Mouse (Mus musculus) ES-E14 (cell line): ENCODE data around the gene Micall1. TPM values are rescaled to one million over a fixed set of nuclear protein-coding genes. Genes with fewer than 3 reads are reported as not detected.

Source experiments
- DNase-seq: peaks from one replicate; pipeline ENCODE4 v3.0.0-alpha.2; 2013; ENCODE audit warnings: low read depth, low spot score
- H3K27ac ChIP-seq: 2 replicates; pipeline ENCODE4 v1.5.1; 2012; ENCODE audit warnings: low read depth, mild to moderate bottlenecking, low read length, moderate library complexity, mixed read lengths; ENCODE audit not compliant: poor library complexity, insufficient read depth, severe bottlenecking
- H3K36me3 ChIP-seq: 2 replicates; pipeline ENCODE4 v1.6.1; 2012; ENCODE audit warnings: mild to moderate bottlenecking, low read length, moderate library complexity, mixed read lengths; ENCODE audit not compliant: control insufficient read depth, poor library complexity, insufficient read depth, severe bottlenecking
- H3K4me1 ChIP-seq, 2 experiments: fragments of 150-350 bp in 1 of 2; sonication (generic) in 1 of 2; 2 replicates each; pipeline ENCODE4 v1.6.1; 2012; ENCODE audit warnings: low read length in 2 of 2, mild to moderate bottlenecking in 1 of 2, mixed read lengths in 1 of 2; ENCODE audit not compliant: control insufficient read depth in 2 of 2, insufficient read depth in 2 of 2, poor library complexity in 1 of 2
- H3K4me3 ChIP-seq, 2 experiments: fragments of 150-350 bp in 1 of 2; sonication (generic) in 1 of 2; 2 replicates each; pipeline ENCODE4 v1.5.1; 2012; ENCODE audit warnings: low read length in 2 of 2, low read depth in 1 of 2, mild to moderate bottlenecking in 1 of 2, mixed read lengths in 1 of 2; ENCODE audit not compliant: insufficient read depth in 1 of 2, poor library complexity in 1 of 2, severe bottlenecking in 1 of 2
- H3K9ac ChIP-seq: 2 replicates; pipeline ENCODE4 v1.6.1; 2012; ENCODE audit warnings: low read depth, mild to moderate bottlenecking, low read length, mixed read lengths; ENCODE audit not compliant: poor library complexity, insufficient read depth, severe bottlenecking
- H3K9me3 ChIP-seq: fragments of 150-350 bp; sonication (generic); 2 replicates; pipeline ENCODE4 v1.6.1; 2012; ENCODE audit warnings: low read depth, mild to moderate bottlenecking, low read length; ENCODE audit not compliant: control insufficient read depth, insufficient read depth
- CHD2 ChIP-seq: IDR thresholded peaks from 2 replicates; pipeline ENCODE4 v1.6.1; 2014; ENCODE audit warnings: mild to moderate bottlenecking, low read depth, low read length, inconsistent platforms
- HCFC1 ChIP-seq: IDR thresholded peaks from 2 replicates; pipeline ENCODE4 v1.6.1; 2012; ENCODE audit warnings: low read length, inconsistent platforms, borderline replicate concordance; ENCODE audit not compliant: insufficient read depth
- MAFK ChIP-seq: IDR thresholded peaks from 2 replicates; pipeline ENCODE4 v1.6.1; 2014; ENCODE audit warnings: mild to moderate bottlenecking, low read depth, low read length, inconsistent platforms; ENCODE audit not compliant: insufficient read depth
- ZC3H11A ChIP-seq: IDR thresholded peaks from 2 replicates; pipeline ENCODE4 v1.6.1; 2012; ENCODE audit warnings: low read depth, mild to moderate bottlenecking, inconsistent platforms, low read length, borderline replicate concordance
- ZNF384 ChIP-seq: IDR thresholded peaks from 2 replicates; pipeline ENCODE4 v1.6.1; 2012; ENCODE audit warnings: low read depth, low read length, inconsistent platforms
- in situ Hi-C, 2 experiments: fragments of 600-800 bp; cut with MboI; formaldehyde crosslinking; loops; one replicate each; pipeline ENCODE4 v1.15.1; 2025; ENCODE audit warnings: low sequenced_read_pairs in 2 of 2, inconsistent platforms in 1 of 2; ENCODE audit not compliant: unreplicated experiment in 2 of 2
- total RNA-seq: library from RNA; depleted of rRNA; stranded (reverse); fragments of 300-350 nt; gene quantifications from 2 replicates; pipeline ENCODE4 v1.2.3, GENCODE M21; 2012

Gene Micall1
- total RNA-seq, 1 experiment, result 7.7 TPM

- Histone ChIP-seq H3K9ac (no peak overlapping the region), H3K9me3 (no peaks in the 10 kb centered on the region), H3K4me1 (peaks cover 0 to 2% of the 10 kb centered on the region in 2 experiments; a peak in 2 of 4 replicates), H3K4me3 (no peak overlapping the region), H3K27ac (no peak overlapping the region), H3K36me3 (peaks cover 8% of the 10 kb centered on the region; the same call in 1 of the 2 replicates)
- in situ Hi-C loops, result no loop called here
- DNase-seq, result no peak
- TF ChIP-seq CHD2 (no peak), ZC3H11A (no peak), MAFK (no peak), ZNF384 (no peak), HCFC1 (no peak)
Observed at GRCm38 (mm10) chr15:79128208-79128607, 19.5 kb downstream of the Micall1 start.

GRCm38 (mm10) chr15:79129311-79129710, 20.6 kb downstream of the Micall1 start:
- peaks cover 0 to 2% of the 10 kb centered on the region in 2 experiments; a peak in 2 of 4 replicates for H3K4me1 ChIP-seq
- no peak overlapping the region for H3K27ac ChIP-seq
- in situ Hi-C loops, result no loop called here
- peaks cover 12% of the 10 kb centered on the region; the same call in 1 of the 2 replicates for H3K36me3 ChIP-seq
- no peak for TF ChIP-seq MAFK
- TF ChIP-seq ZNF384, result no peak
- TF ChIP-seq CHD2, result no peak
- TF ChIP-seq HCFC1, result no peak
- no peak for TF ChIP-seq ZC3H11A
- no peak for DNase-seq
- no peak overlapping the region for H3K9ac ChIP-seq
- no peak overlapping the region for H3K4me3 ChIP-seq
- H3K9me3 ChIP-seq, result no peaks in the 10 kb centered on the region

- no peak for DNase-seq
- TF ChIP-seq HCFC1 (no peak), CHD2 (no peak), MAFK (no peak), ZC3H11A (no peak), ZNF384 (no peak)
- no peak overlapping the region for H3K27ac ChIP-seq
Observed at GRCm38 (mm10) chr15:79130782-79131181, 22.1 kb downstream of the Micall1 start.

GRCm38 (mm10) chr15:79131442-79131841, 22.7 kb downstream of the Micall1 start:
- in situ Hi-C loops, result no loop called here
- no peak for DNase-seq
- H3K4me1 ChIP-seq, result peaks cover 0 to 2% of the 10 kb centered on the region in 2 experiments; a peak in 2 of 4 replicates
- H3K27ac ChIP-seq, result no peak overlapping the region
- TF ChIP-seq ZNF384 (no peak), MAFK (no peak)
- H3K9me3 ChIP-seq, result no peaks in the 10 kb centered on the region
- no peak overlapping the region for H3K9ac ChIP-seq
- no peak overlapping the region for H3K4me3 ChIP-seq
- peaks cover 12% of the 10 kb centered on the region; the same call in 1 of the 2 replicates for H3K36me3 ChIP-seq

More at GRCm38 (mm10) chr15:79130782-79131181, 22.1 kb downstream of the Micall1 start:
- Histone ChIP-seq H3K36me3 (peaks cover 12% of the 10 kb centered on the region; the same call in 1 of the 2 replicates), H3K9me3 (no peaks in the 10 kb centered on the region), H3K9ac (no peak overlapping the region), H3K4me3 (no peak overlapping the region), H3K4me1 (peaks cover 0 to 2% of the 10 kb centered on the region in 2 experiments; a peak in 2 of 4 replicates)
- in situ Hi-C loops, result no loop called here

GRCm38 (mm10) chr15:79133191-79133661, 24.5 kb downstream of the Micall1 start:
- H3K9ac ChIP-seq, result no peak overlapping the region
- peaks cover 6% of the 10 kb centered on the region; the same call in 1 of the 2 replicates for H3K36me3 ChIP-seq
- H3K27ac ChIP-seq, result no peak overlapping the region
- DNase-seq, result no peak
- no peak overlapping the region for H3K4me3 ChIP-seq
- H3K9me3 ChIP-seq, result no peaks in the 10 kb centered on the region
- no peaks in the 10 kb centered on the region; a peak in 1 of 4 replicates for H3K4me1 ChIP-seq
- in situ Hi-C loops, result no loop called here
- TF ChIP-seq CHD2 (no peak), ZC3H11A (no peak), MAFK (no peak), HCFC1 (no peak), ZNF384 (no peak)
